Mouse (Mus musculus) thymus, postnatal 0 days (tissue): ENCODE data around the gene Glb1l2. TPM values are rescaled to one million over a fixed set of nuclear protein-coding genes. Genes with fewer than 3 reads are reported as not detected.

Experiments
- DNase-seq: peaks from one replicate; pipeline ENCODE4 v3.0.0-alpha.2; 2015; ENCODE audit warnings: low spot score
- polyA plus RNA-seq: library from polyadenylated mRNA; unstranded; fragments of >200 nt; fragmentation: Nextera tagmentation; extraction: Ambion mirVana; gene quantifications from 2 replicates; pipeline ENCODE4 v1.2.1, GENCODE M21; 2015

Gene Glb1l2
- polyA plus RNA-seq, 1 experiment from 2014 or later, result 0.35 TPM

DNA sequence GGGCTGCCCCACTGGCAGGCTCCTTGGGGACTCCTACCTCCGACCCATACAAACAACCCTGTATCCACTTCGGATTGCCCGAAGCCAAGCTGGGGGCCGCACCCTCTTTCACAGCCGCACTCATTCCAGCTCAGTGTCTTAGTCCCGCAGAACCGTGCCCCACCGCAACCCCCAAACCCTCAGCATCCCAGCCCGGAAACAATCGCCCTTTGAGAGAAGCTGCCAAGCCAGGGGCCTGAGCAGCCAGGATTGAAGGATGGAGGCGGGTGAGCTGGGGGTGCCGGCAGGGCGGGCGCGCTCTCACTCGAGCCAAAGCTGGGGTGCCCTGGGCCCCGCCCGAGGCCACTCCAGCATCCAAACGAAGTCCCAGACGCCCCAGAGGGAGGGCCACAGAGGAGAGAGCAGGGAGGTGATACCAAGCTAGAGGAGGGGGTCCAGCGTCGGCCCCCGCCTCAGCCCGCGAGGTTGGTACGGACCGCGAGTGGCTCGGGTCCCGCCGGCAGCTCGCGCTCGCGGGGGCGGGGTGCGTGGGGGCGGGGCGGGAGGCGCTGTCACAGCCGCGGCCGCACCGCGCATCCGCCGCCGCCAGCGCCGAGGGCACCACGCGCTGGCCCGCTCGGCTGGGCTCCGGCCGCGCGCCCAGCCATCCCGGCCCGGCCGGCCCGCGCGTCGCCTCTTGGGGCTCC is 72.9 kb downstream of the Glb1l2 start, which contains the start of gene B3gat1:
B3gat1 (plus strand) TSS at position 523 of the 686 bp plus-strand sequence.
- no peak for DNase-seq

- no peak for DNase-seq
These were observed 77.7 kb downstream of the Glb1l2 start for GRCm38 (mm10) chr9:26728556-26728955.

GRCm38 (mm10) chr9:26727445-26727844 is 78.8 kb downstream of the Glb1l2 start:
- no peak for DNase-seq

DNA sequence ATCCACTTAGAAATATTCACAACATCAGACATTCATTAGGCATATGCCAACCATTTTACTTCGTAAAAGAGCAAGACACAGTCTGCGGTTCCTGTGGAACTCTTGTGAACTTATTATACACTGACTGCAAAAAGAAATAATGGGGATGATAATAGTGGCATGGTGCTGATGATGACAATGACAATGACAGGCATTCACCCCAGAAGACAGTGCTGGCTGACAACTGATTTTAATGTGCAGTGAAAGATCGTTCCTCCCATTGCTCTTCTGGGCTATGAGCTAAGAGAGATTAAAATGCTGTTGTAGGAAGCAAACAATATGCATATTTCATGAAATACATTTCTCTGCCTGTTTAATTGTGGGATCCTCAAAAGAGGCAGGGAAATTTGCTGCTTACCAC is 80.6 kb downstream of the Glb1l2 start:
- DNase-seq, result no peak

DNA sequence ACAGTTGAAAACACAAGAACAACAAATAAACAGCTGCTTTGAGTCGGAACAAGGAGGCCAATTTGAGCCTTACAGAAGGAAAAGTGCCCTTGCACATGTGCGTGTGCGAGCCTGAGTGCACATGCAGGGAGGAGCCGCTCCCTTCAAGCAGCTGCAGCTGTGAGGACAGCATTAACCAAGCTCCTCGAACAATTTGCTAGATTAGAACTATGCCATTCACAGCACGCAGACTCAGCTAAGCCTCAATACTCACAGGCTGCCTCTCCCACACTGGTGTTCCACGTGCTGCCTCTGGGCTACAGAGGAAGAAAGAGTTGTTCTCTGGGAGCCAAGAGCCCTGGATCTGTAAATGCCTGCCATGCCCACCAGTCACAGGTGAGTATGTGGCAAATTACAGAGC is 84.5 kb downstream of the Glb1l2 start:
- DNase-seq, result no peak

DNA sequence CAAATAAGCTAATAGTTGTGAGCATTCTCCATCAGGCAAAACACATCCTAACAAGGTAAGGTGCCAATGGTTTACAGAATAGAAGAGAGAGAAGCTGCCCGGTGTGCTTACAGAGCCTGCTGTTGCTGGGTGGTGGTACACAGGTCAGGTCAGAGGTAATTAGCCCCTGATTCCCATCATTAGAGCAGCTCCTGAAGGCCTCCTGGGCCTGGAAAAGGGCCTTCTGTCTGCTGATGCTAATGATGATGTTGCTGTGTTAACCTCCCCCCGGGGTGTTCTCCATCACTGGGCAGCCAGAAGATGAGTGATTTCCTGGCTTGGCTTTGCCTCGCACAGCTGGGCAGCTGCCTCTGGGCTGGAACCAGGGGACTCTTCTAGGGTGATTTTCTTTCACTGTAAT is 87.9 kb downstream of the Glb1l2 start:
- no peak for DNase-seq

Other genes starting within 250 kb of the Glb1l2 start
- not detected in 2 replicates for gene B3gat1, start 72.7 kb downstream of the Glb1l2 start, polyA plus RNA-seq
- gene Glb1l3, start 54.4 kb upstream of the Glb1l2 start, polyA plus RNA-seq, result not detected in 2 replicates
- gene Gm1110, start 116.6 kb upstream of the Glb1l2 start, polyA plus RNA-seq, result not detected in 2 replicates
- 26.7 and 26.9 TPM in 2 replicates for gene Acad8, start 193.1 kb upstream of the Glb1l2 start, polyA plus RNA-seq
- 139 and 141 TPM in 2 replicates for gene Thyn1, start 193.2 kb upstream of the Glb1l2 start, polyA plus RNA-seq
- 31.3 and 34.3 TPM in 2 replicates for gene Vps26b, start 223.6 kb upstream of the Glb1l2 start, polyA plus RNA-seq
- 36.3 and 38.7 TPM in 2 replicates for gene Ncapd3, start 223.7 kb upstream of the Glb1l2 start, polyA plus RNA-seq